Mouse (Mus musculus): ENCODE results near the gene Map1s.

The Map1s gene

DNA sequence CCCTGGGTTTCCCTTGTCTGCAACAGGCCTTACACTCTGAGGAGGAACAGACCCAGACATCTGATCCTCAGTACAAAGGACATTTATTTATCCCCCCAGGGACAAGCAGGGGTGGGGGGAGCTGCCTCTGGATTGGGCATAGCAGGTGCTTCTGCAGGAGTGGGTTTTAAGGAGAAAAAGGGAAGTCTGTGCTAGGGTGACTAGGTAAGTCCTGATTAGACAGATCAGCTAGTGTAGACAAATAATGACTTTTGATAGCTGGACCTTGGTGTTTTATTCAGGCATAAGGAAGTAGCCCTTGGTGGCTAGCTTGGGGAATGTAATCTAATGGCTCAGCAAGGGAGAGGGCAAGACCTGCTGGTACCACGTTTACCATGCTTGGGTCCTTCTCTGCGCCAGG lies 6.5 kb upstream of the Map1s start:
- no peak for DNase-seq

DNA sequence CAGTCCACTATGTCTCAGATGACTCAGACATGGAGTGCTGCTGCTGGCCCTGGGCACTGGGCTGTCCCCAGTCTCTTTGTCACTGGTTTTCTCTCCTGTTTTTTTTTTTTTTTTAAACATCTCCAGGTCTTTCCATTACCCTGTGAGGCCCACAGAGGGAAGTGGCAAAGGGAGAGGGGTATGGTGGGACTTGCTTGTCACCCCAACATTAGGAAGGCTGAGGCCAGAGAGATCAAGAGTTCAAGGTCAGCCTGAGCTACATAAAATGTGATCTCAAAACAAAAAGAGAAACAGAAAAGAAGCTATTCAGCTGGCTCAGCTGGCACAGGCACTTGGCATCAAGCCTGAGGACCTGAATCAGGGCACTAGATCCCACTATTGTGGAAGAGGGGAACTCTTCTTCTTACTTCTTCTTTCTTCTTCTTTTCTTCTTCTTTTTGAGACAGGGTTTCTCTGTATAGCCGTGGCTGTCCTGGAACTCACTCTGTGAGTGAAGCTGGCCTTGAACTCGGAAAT lies 4.8 kb upstream of the Map1s start:
- DNase-seq = no peak

DNA sequence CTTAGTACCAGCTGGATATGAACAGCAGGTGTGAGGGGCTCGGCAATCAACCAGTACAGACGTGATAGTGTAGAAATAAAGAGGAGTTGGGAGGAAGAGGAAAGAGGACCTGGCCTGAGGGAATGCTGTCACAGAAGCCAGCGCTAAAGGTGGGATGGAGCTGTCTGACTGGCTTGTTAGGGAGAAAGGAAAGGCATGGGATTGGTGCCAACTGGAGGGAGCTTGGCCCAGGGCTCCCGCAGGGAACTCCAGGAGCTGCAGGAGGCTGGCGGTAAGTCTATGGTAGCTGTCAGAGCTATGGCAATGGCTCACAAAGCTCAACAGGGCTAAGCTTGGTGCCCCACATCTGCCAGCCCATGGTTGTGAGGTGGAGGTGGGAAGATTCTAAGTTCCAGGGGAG lies 3.5 kb upstream of the Map1s start:
- DNase-seq = no peak

GRCm38 (mm10) chr8:70903112-70903511 lies 2.6 kb upstream of the Map1s start:
- no peak for DNase-seq

DNA sequence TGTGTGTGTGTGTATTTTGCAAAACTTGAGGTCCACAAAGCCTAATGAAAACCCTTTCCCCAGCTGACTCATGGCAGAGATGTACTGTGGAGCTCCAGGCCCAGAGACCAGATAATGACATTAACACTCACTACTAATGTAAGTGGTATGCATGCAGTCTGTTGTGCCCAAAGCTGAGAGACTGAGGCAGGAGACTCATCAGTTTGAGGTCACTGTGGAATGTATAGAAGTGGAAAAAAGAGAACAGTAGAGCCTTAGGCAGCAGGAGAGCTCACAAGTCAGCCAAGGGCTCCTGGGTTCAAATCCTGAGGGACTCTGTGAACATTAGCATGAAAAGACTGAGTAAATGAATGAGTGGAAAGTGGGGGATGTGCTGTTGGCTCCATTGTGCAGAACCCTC lies 2.1 kb upstream of the Map1s start:
- DNase-seq = no peak

DNA sequence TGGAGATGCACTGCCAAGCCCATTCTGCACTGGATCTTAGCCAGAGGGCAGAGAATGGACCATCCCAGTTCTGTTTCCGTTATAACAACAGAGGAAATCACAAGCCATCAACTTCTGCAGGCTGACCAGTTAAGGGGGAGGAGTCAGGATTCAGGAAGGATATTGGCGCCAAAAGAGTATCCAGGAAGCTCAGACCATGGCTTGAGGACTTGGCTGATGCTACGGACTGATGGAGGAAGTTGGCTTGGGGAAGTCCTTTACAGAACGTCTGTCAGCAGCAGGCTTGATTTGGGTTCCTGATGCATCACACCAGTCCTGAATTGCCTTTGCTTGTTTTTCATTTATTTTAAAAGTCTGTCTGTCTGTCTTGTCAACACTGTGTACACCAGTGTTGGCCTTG lies 1.2 kb upstream of the Map1s start:
- peak; percentile 52 to 73 for DNase-seq

DNA sequence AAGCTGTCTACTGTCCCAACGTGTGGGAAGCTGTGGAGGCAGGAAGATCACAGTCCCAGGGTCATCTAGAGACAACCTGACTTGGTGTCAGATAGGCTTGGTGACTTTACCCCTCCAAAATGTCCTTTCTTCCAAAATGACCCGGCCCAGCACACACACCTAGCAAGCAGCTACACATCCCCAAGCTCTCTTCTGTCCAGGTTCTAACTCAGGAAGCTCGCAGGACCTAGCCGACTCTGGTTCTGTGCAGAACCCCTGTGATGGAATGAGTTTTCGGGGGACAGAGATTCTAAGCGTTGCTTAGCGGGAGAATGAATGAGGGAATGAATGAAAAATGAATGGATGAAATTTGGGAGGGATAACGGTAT lies 285 bp upstream of the Map1s start:
- no peak for DNase-seq

- DNase-seq = no peak
Measured at GRCm38 (mm10) chr8:70907518-70907917, 1.8 kb downstream of the Map1s start.

GRCm38 (mm10) chr8:70911596-70911995 lies 5.9 kb downstream of the Map1s start:
- DNase-seq = no peak

DNA sequence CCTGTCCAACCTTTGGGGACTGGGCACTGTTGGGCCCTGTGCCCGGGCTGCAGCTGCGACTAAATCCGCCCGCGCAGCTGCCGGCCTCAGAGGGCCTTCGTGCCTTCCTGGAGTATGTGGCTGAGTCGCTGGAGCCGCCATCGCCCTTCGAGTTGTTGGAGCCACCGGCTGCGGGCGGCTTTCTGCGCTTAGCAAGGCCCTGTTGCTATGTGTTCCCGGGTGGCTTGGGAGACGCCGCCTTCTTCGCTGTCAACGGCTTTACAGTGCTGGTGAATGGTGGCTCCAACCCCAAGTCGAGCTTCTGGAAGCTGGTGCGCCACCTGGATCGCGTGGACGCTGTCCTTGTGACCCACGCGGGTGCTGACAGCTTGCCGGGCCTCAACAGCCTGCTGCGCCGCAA lies 7.2 kb downstream of the Map1s start:
- no peak for DNase-seq

- DNase-seq = no peak
Measured at GRCm38 (mm10) chr8:70913523-70913922, 7.8 kb downstream of the Map1s start.

DNA sequence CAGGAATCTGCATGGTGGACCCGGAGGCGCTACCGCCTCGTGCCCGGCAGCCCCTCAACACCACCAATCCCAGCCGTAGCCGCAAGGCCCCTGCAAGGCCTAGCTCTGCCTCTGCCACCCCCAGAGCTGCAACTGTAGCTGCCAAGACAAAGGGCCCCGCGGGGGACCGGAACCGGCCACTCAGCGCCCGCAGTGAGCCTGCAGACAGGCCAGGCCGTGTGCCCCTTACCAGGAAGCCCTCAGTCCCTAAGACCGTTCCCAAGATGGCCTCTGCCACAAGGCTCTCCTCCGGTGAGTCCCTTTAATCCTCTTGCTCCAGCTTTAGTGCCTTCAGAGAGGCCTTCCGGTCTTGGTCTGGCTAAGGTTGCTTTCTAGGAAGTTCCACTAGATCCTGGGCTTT lies 9.0 kb downstream of the Map1s start:
- DNase-seq = no peak

- DNase-seq = no peak
Measured at GRCm38 (mm10) chr8:70920049-70920922, 14.6 kb downstream of the Map1s start.

- no peak for DNase-seq
Measured at GRCm38 (mm10) chr8:70924151-70924550, 18.4 kb downstream of the Map1s start.

DNA sequence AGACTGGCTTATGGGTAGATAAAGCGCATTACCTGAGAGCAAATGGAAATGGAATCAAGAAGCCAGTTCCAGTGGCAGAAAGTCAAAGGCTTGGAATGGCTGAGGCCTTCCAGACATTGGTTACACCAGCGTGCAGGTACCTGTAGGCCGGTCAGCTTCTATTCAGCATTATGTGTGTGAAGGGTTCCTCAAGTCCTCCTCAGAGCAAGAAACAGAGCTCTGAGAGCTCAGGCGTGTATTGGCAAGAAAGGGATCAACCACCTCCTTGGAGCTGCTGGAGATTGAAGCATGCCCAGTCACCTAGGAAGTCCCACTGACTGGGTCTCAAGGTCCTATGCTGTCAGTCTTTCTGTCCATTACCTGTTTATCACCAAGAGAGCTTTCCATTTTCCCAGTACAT lies 20.0 kb downstream of the Map1s start:
- no peak for DNase-seq

DNA sequence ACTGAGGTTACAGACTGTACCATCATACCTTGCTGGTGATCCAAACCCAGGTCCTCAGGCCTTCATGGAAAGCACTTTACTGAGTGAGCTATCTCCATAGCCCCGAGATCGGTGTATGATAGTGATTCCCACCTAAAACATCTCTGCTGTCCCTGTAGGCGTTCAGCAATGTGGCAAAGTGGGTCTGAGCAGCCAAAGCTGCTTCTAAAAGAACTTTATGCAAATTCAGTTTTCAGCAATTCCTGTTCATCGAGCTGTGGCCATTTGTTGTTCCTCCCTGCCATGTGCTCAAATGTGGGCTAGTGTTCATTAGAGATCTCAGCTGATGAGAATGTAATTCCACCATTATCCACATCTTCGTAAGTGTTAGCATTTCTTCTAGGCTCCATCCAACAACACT lies 20.7 kb downstream of the Map1s start:
- DNase-seq = no peak

- DNase-seq = no peak
Measured at GRCm38 (mm10) chr8:70928096-70928495, 22.4 kb downstream of the Map1s start.

DNA sequence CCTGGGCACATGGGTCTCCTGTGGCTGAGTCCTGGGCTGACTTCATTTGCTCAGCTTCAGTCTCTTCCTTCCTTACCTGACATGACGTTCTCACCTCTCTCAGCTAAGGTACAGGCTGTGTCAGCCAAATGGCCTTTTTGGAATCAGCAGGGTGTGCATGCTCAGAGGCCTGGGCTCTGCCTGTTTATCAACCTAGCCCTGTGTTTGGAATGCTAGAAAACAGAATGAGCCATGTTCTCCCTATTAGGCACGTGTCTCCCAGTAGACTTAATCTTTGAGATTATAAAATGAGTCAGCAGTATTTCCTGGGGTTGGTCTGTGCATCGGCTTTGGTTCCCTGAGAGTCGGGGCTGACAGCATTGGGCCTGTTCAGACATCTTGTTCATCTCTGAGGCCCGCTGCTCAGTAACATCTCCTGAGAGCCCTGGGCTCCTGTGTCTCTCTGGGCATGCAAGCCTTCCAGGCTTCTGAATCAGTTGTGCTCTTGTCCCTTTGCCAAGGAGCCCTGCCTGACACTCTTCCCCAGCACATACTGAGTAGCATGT lies 23.1 kb downstream of the Map1s start:
- no peak for DNase-seq

GRCm38 (mm10) chr8:70931731-70932130 lies 26.0 kb downstream of the Map1s start:
- DNase-seq = no peak

GRCm38 (mm10) chr8:70933036-70933435 lies 27.3 kb downstream of the Map1s start:
- no peak for DNase-seq

DNA sequence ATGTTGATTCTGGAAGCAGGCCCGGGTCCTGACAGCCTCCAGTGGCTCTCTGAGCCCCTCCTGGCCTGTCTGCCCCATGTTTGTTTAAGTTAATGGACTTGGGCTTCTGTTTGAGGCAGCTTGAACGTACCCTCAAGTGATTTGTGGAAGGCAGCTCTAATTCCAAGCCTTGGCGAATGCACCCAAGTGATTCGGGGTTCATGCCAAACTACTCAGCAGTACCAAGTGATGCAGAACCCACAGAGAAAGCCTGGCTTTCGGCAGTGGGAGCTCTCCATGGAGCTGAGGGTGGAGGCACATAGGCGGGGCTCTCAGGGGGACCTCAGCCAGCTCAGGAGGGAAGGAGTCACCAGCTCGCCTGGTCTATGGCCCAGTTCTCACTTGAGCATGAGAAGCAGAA lies 29.1 kb downstream of the Map1s start:
- DNase-seq = no peak

- no peak for DNase-seq
Measured at GRCm38 (mm10) chr8:70937200-70937599, 31.5 kb downstream of the Map1s start.

- no peak for DNase-seq
Measured at GRCm38 (mm10) chr8:70941478-70941877, 35.7 kb downstream of the Map1s start.

DNA sequence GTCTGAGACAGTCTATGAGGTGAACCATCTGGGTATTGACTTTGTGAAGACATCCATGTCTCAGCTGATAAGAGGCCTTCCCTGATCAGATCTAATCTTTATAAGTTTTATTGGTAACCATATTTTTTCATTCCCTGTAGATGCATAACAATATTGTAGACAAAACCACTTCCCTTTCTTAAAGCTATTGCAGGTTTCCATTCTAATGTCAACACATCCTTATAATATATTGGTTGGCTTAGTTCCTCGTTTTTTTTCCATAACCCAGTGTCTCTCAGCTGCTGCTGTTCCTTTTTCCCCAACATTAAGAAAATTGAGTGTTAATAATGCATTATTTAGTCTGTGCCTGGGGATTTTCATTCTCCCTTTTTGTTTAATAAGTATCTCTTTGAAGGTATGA lies 37.5 kb downstream of the Map1s start:
- DNase-seq = no peak

DNA sequence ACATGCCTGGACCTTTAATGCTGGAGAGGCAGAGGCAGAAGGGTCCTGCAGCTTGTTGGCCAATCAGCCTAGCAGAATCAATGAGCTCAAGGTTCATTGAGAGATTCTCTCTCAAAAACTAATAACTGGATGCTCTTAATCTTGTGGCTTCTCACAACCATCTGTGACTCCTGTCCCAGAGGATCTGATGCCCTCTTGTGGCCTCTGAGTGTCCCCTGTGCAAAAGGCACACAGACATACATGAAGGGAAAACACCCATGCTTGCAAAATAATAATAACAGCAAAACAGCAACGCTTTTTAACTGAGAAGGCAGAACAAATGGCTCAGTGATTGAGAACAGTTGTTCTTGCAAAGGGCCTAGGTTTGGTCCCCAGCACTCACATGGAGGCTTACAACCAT lies 44.1 kb downstream of the Map1s start:
- no peak for DNase-seq

Measured in kidney, adult 8-10 months (tissue).